Mouse (Mus musculus) stomach, embryonic 14.5 days (tissue): ENCODE measurements around the gene Tmem87a. TPM values are rescaled to one million over a fixed set of nuclear protein-coding genes. Genes with fewer than 3 reads are reported as not detected.
A peak's percentile ranks its signal among the peaks of the same experiment; 100 is the strongest.

Experiments
- ATAC-seq: fragments of 200-750 bp; cut with Nextera tagmentation; 2 replicates; pipeline ENCODE4 v1.8.0; 2017; ENCODE audit warnings: low read depth, moderate TSS enrichment; ENCODE audit not compliant: insufficient number of reproducible peaks, insufficient read depth, low FRiP score
- H3K27ac ChIP-seq: fragments of 300-500 bp; sonication (generic); 2 replicates; pipeline ENCODE4 v1.5.1; 2014; ENCODE audit warnings: mild to moderate bottlenecking, low read length, moderate library complexity, mixed read lengths
- H3K27me3 ChIP-seq: fragments of 300-500 bp; sonication (generic); 2 replicates; pipeline ENCODE4 v1.6.1; 2014; ENCODE audit warnings: low read length, control low read depth, mixed read lengths; ENCODE audit not compliant: control insufficient read depth, insufficient read depth
- H3K36me3 ChIP-seq: fragments of 300-500 bp; sonication (generic); 2 replicates; pipeline ENCODE4 v1.6.1; 2014; ENCODE audit warnings: mild to moderate bottlenecking, control low read depth, low read length, moderate library complexity, mixed read lengths; ENCODE audit not compliant: control insufficient read depth, insufficient read depth
- H3K4me1 ChIP-seq: fragments of 300-500 bp; sonication (generic); 2 replicates; pipeline ENCODE4 v1.6.1; 2014; ENCODE audit warnings: low read length, control low read depth, mixed read lengths; ENCODE audit not compliant: control insufficient read depth, insufficient read depth
- H3K4me2 ChIP-seq: fragments of 300-500 bp; sonication (generic); replicated peaks from 2 replicates; pipeline ENCODE4 v1.6.1; 2014; ENCODE audit warnings: low read depth, low read length, control low read depth
- H3K4me3 ChIP-seq: fragments of 300-500 bp; sonication (generic); 2 replicates; pipeline ENCODE4 v1.5.1; 2014; ENCODE audit warnings: low read depth, low read length, control low read depth
- H3K9ac ChIP-seq: fragments of 300-500 bp; sonication (generic); replicated peaks from 2 replicates; pipeline ENCODE4 v1.6.1; 2014; ENCODE audit warnings: low read depth, mild to moderate bottlenecking, control low read depth, low read length, moderate library complexity, mixed read lengths
- H3K9me3 ChIP-seq: fragments of 300-500 bp; sonication (generic); 2 replicates; pipeline ENCODE4 v1.6.1; 2016; ENCODE audit warnings: low read depth, low read length, control low read depth; ENCODE audit not compliant: control insufficient read depth
- WGBS: fragments of 180-500 bp; shearing (Covaris S2); extraction: QIAGEN DNeasy Blood & Tissue Kit; methylation state at CpG from one replicate; pipeline ENCODE4 v1.1.7; 2014; 5-methylcytosine and 5-hydroxymethylcytosine counted together
- polyA plus RNA-seq: library from polyadenylated mRNA; unstranded; fragments of >200 nt; fragmentation: Nextera tagmentation; extraction: Ambion mirVana; gene quantifications from 2 replicates; pipeline ENCODE4 v1.2.1, GENCODE M21; 2014

Gene Tmem87a
- polyA plus RNA-seq = 23.2 and 28.7 TPM in 2 replicates

- Histone ChIP-seq H3K4me3 (peak within 1 kb of the TSS; percentile 79), H3K9me3 (no peaks in the 10 kb centered on the region), H3K9ac (peak within 1 kb of the TSS; percentile 76), H3K36me3 (no peaks in the 10 kb centered on the region), H3K4me1 (0 out of 2 replicates have a peak, but pooled peaks cover 8% of the 10 kb centered on the region), H3K27ac (peak within 1 kb of the TSS; percentile 98), H3K4me2 (peak within 1 kb of the TSS; percentile 92), H3K27me3 (no peaks in the 10 kb centered on the region)
- peak; percentile 99 for ATAC-seq
- WGBS = under 1% methylated on average over 34 of the region's 34 CpGs
Observed at GRCm38 (mm10) chr2:120403986-120404822, at the start of gene Tmem87a. Gene Tmem87a (minus strand): TSS chr2:120404113.

DNA sequence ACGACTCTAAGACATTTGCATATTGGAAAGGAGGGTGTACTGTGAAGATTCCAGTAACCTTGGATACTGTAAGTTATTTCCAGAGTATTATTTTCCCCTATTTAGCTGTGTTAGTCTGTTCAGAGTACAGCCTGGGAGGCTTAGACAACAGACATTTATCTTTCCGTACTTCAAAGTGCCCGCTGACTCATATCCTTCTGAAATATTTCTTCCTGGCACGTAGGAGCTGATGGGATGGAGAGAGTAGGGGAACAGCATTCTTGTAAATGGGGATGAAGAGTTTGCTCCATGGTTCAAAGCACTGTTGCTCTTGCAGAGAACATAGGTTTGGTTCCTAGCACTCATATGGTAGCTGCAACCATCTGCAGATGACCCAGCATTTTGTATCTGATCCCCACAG is 48.7 kb upstream of the Tmem87a start:
- Histone ChIP-seq H3K4me2 (no peak overlapping the region), H3K4me3 (no peak overlapping the region), H3K4me1 (no peaks in the 10 kb centered on the region), H3K9ac (no peak overlapping the region), H3K27ac (no peak overlapping the region), H3K27me3 (no peaks in the 10 kb centered on the region), H3K36me3 (no peaks in the 10 kb centered on the region), H3K9me3 (no peaks in the 10 kb centered on the region)
- WGBS = 65% methylated on average over 4 of the region's 4 CpGs
- ATAC-seq = no peak

GRCm38 (mm10) chr2:120450724-120451123 is 46.8 kb upstream of the Tmem87a start:
- no peak for ATAC-seq
- Histone ChIP-seq H3K4me1 (no peaks in the 10 kb centered on the region), H3K4me3 (no peak overlapping the region), H3K9me3 (no peaks in the 10 kb centered on the region), H3K27me3 (no peaks in the 10 kb centered on the region), H3K4me2 (no peak overlapping the region), H3K27ac (no peak overlapping the region), H3K36me3 (no peaks in the 10 kb centered on the region), H3K9ac (no peak overlapping the region)
- 69% methylated on average over 6 of the region's 6 CpGs for WGBS

GRCm38 (mm10) chr2:120447306-120447705 is 43.4 kb upstream of the Tmem87a start:
- Histone ChIP-seq H3K36me3 (no peaks in the 10 kb centered on the region), H3K9ac (no peak overlapping the region), H3K27ac (no peak overlapping the region), H3K9me3 (no peaks in the 10 kb centered on the region), H3K4me3 (no peak overlapping the region), H3K4me1 (no peaks in the 10 kb centered on the region), H3K4me2 (no peak overlapping the region), H3K27me3 (no peaks in the 10 kb centered on the region)
- ATAC-seq = no peak
- WGBS = 94% methylated on average over 1 of the region's 1 CpGs

- no peak for ATAC-seq
- no peaks in the 10 kb centered on the region for H3K4me1 ChIP-seq
- H3K36me3 ChIP-seq = no peaks in the 10 kb centered on the region
- no peak overlapping the region for H3K9ac ChIP-seq
- H3K9me3 ChIP-seq = no peaks in the 10 kb centered on the region
- WGBS = 80% methylated on average over 10 of the region's 10 CpGs
- H3K4me3 ChIP-seq = no peak overlapping the region
- no peak overlapping the region for H3K27ac ChIP-seq
- H3K4me2 ChIP-seq = no peak overlapping the region
- H3K27me3 ChIP-seq = no peaks in the 10 kb centered on the region
Observed at GRCm38 (mm10) chr2:120446373-120446772, 42.5 kb upstream of the Tmem87a start.

DNA sequence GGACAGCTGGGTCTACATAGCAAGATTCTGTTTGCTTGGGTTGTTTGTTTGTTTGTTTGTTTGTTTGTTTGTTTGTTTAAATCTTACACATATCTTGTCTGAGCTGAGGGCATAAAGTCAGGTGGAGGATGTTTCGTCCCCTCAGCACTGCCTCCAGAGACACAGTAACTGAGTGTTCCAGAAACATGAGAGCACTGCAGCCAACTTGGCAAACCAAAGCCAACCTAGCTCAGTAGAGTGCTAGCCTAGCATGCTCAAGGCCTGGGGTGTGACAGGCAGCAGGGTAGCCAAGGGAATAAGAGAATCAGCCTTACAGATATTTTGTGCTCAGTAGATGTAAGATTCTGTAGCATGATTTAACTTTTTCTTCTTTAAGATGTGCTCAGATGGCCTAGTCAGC is 40.6 kb upstream of the Tmem87a start:
- Histone ChIP-seq H3K36me3 (no peaks in the 10 kb centered on the region), H3K27me3 (no peaks in the 10 kb centered on the region), H3K9me3 (no peaks in the 10 kb centered on the region), H3K9ac (no peak overlapping the region), H3K4me1 (no peaks in the 10 kb centered on the region), H3K27ac (no peak overlapping the region), H3K4me3 (no peak overlapping the region), H3K4me2 (no peak overlapping the region)
- WGBS = 88% methylated on average over 1 of the region's 1 CpGs
- no peak for ATAC-seq

- Histone ChIP-seq H3K9me3 (no peaks in the 10 kb centered on the region), H3K4me2 (no peak overlapping the region), H3K27ac (no peak overlapping the region), H3K36me3 (no peaks in the 10 kb centered on the region), H3K27me3 (no peaks in the 10 kb centered on the region), H3K4me3 (no peak overlapping the region), H3K9ac (no peak overlapping the region), H3K4me1 (no peaks in the 10 kb centered on the region)
- no peak for ATAC-seq
- WGBS = 89% methylated on average over 5 of the region's 5 CpGs
Observed at GRCm38 (mm10) chr2:120424386-120424785, 20.5 kb upstream of the Tmem87a start.

GRCm38 (mm10) chr2:120414738-120415414 is 11.0 kb upstream of the Tmem87a start:
- ATAC-seq = no peak
- no peak overlapping the region for H3K4me2 ChIP-seq
- no peak overlapping the region for H3K9ac ChIP-seq
- no peaks in the 10 kb centered on the region for H3K9me3 ChIP-seq
- no peaks in the 10 kb centered on the region for H3K27me3 ChIP-seq
- 52% methylated on average over 1 of the region's 1 CpGs for WGBS
- no peak overlapping the region for H3K4me3 ChIP-seq
- no peaks in the 10 kb centered on the region for H3K4me1 ChIP-seq
- H3K36me3 ChIP-seq = no peaks in the 10 kb centered on the region; the same call in 1 of the 2 replicates
- no peak overlapping the region for H3K27ac ChIP-seq
